Mouse (Mus musculus): Measurements from ENCODE around the gene Traf2. TPM values are rescaled to one million over a fixed set of nuclear protein-coding genes. Genes with fewer than 3 reads are reported as not detected.

Gene Traf2
- 10 to 100 TPM; 21.7 to 24.5 TPM for total RNA-seq (2023)

GRCm38 (mm10) chr2:25546811-25547491, at the start of gene Traf2:
Gene Traf2 (minus strand): TSS chr2:25546940.

GRCm38 (mm10) chr2:25581294-25581864, 34.6 kb upstream of the Traf2 start, which contains the start of gene Ajm1:
Gene Ajm1 (minus strand): TSS chr2:25581757.

GRCm38 (mm10) chr2:25574579-25575431, 28.1 kb upstream of the Traf2 start, which contains the start of the genes Mamdc4 and Phpt1:
Gene Mamdc4 (minus strand): TSS chr2:25574845.
Gene Phpt1 (minus strand): TSS chr2:25575224.

GRCm38 (mm10) chr2:25557221-25557963, 10.7 kb upstream of the Traf2 start, which contains the start of gene Edf1:
Gene Edf1 (plus strand): TSS chr2:25557847.

GRCm38 (mm10) chr2:25501593-25502486, 44.9 kb downstream of the Traf2 start, which contains the start of gene C8g:
Gene C8g (minus strand): TSS chr2:25501719.

DNA sequence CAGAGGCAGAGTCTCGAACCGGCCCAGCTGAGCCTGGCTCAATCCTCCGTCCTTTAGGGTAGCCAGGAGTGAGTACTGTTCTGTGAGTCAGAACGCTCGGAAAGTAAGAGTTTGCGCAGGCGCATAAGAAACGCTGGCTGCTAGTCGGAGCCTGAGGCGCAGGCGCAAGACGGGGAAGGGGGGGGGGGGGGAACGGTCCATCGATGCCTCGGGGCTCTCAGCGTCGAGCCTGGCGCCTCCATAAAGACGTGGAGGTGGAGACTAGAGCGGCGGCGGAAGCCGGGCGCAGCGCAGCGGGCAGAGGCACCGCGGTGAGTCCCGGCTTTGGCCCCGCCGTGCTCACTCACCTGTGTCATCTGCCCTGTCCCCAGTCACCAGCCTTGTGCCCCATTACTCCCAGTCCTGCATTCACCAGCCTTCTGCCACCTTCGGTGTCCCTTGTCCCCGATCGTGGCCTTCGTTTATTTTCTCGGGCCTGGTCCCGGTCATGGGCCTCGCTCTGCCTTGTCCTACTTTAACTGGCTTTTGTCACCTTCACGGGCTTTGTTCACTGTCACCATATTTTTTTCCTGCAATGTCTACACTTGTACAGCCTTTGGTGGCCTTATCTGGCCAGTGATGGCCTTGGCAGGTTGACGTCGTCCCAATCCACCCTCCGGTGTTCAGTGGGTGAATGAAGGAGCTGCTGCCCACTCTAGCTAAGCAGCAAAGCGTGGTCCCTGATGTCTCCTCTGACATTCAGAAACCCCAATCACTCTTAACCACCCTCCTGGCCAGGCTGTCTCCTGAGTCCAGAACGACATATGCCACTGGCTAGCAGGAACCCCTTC, 45.9 kb downstream of the Traf2 start, which contains the start of gene Fbxw5:
Gene Fbxw5, plus strand, starts transcription at position 175 of the 830 bp plus-strand sequence.

DNA sequence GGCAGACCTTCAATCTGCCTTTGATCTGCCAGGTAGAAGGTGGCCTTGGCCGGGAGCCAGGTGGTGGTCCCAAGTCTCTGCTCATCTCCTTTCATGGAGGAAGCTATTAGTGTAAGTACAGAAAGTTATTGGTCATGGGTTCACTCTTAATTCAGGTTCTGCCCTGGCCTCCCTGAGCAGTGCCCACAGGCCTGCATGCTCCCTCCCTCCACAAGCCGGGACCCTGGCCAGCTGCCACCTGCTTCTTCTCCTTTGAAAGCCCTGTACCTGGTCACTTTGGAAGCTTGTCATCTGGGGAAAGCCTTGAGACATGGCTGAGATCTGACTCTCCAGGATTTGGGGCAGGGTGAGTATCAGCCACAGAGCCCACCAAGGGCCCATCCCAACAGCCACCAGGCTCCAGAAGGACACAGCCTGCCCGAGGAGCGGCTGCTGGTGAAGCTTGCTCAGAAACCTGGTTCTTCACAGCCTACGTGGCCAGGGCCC, 53.2 kb downstream of the Traf2 start, which contains the start of gene Lcn12:
Gene Lcn12, minus strand, starts transcription at position 436 of the 486 bp plus-strand sequence.

GRCm38 (mm10) chr2:25469969-25470368, 76.8 kb downstream of the Traf2 start, which contains the start of gene Ptgds:
Gene Ptgds (minus strand): TSS chr2:25470046.

Other genes starting within 250 kb of the Traf2 start
- gene Grin1, start 227.8 kb downstream of the Traf2 start, total RNA-seq (2023), result not detected
- 10 to 100 TPM; 35.1 to 42.7 TPM for gene Man1b1, start 214.6 kb downstream of the Traf2 start, total RNA-seq (2023)
- 10 to 100 TPM; 13.4 to 14.6 TPM for gene Dpp7, start 190.6 kb downstream of the Traf2 start, total RNA-seq (2023)
- gene Uap1l1, start 181.3 kb downstream of the Traf2 start, total RNA-seq (2023), result 10 to 100 TPM; 24.1 to 29.2 TPM
- gene Sapcd2, start 174.6 kb downstream of the Traf2 start, total RNA-seq (2023), result 10 to 100 TPM in 1 of 2 experiments, 1 to 10 TPM in 1; 9.8 to 12.2 TPM
- not detected for gene Entpd2, start 151.1 kb downstream of the Traf2 start, total RNA-seq (2023)
- 1 to 10 TPM in 1 of 2 experiments, not detected in 1; 1.0 TPM for gene Npdc1, start 147.6 kb downstream of the Traf2 start, total RNA-seq (2023)
- gene Fut7, start 123.7 kb downstream of the Traf2 start, total RNA-seq (2023), result 10 to 100 TPM; 20.7 to 24.1 TPM
- gene Abca2, start 118.2 kb downstream of the Traf2 start, total RNA-seq (2023), result 10 to 100 TPM; 21.7 to 22.3 TPM
- gene Clic3, start 90.1 kb downstream of the Traf2 start, total RNA-seq (2023), result not detected
- 10 to 100 TPM; 47.2 to 49.2 TPM for gene Paxx, start 85.8 kb downstream of the Traf2 start, total RNA-seq (2023)
- not detected for gene Ptgds, start 76.9 kb downstream of the Traf2 start, total RNA-seq (2023)
- not detected for gene Lcn12, start 53.0 kb downstream of the Traf2 start, total RNA-seq (2023)
- gene Fbxw5, start 46.2 kb downstream of the Traf2 start, total RNA-seq (2023), result 10 to 100 TPM; 25.2 to 34.4 TPM
- gene C8g, start 45.2 kb downstream of the Traf2 start, total RNA-seq (2023), result under 1 TPM in 1 of 2 experiments, not detected in 1; 0.95 TPM
- 100 to 1,000 TPM in 1 of 2 experiments, 10 to 100 TPM in 1; 97.5 to 101 TPM for gene Edf1, start 10.9 kb upstream of the Traf2 start, total RNA-seq (2023)
- gene Mamdc4, start 27.9 kb upstream of the Traf2 start, total RNA-seq (2023), result under 1 TPM; 0.51 to 0.99 TPM
- 1 to 10 TPM; 8.1 to 8.8 TPM for gene Phpt1, start 28.3 kb upstream of the Traf2 start, total RNA-seq (2023)
- not detected for gene Ajm1, start 34.8 kb upstream of the Traf2 start, total RNA-seq (2023)
- 10 to 100 TPM; 34.0 to 41.8 TPM for gene Rabl6, start 61.6 kb upstream of the Traf2 start, total RNA-seq (2023)
- not detected for gene Ccdc183, start 70.7 kb upstream of the Traf2 start, total RNA-seq (2023)
- 1 to 10 TPM; 5.3 to 5.9 TPM for gene Tmem141, start 75.1 kb upstream of the Traf2 start, total RNA-seq (2023)
- gene Fcna, start 81.1 kb upstream of the Traf2 start, total RNA-seq (2023), result 1 to 10 TPM in 1 of 2 experiments, under 1 TPM in 1; 0.79 to 1.7 TPM
- not detected for gene Lcn8, start 106.2 kb upstream of the Traf2 start, total RNA-seq (2023)
- not detected for gene Lcn5, start 111.0 kb upstream of the Traf2 start, total RNA-seq (2023)
- not detected for gene Lcn6, start 129.8 kb upstream of the Traf2 start, total RNA-seq (2023)
- not detected for gene Lcn10, start 135.8 kb upstream of the Traf2 start, total RNA-seq (2023)
- not detected for gene Obp2a, start 153.1 kb upstream of the Traf2 start, total RNA-seq (2023)
- 1 to 10 TPM; 3.2 to 6.8 TPM for gene Bmyc, start 159.8 kb upstream of the Traf2 start, total RNA-seq (2023)
- gene Obp2b, start 190.1 kb upstream of the Traf2 start, total RNA-seq (2023), result not detected
- gene Lcn3, start 218.6 kb upstream of the Traf2 start, total RNA-seq (2023), result not detected
- gene Lcn11, start 230.1 kb upstream of the Traf2 start, total RNA-seq (2023), result not detected
- gene Gm13539, start 235.3 kb upstream of the Traf2 start, total RNA-seq (2023), result not detected